Mouse (Mus musculus): ENCODE results near the gene Lrmda.

DNA sequence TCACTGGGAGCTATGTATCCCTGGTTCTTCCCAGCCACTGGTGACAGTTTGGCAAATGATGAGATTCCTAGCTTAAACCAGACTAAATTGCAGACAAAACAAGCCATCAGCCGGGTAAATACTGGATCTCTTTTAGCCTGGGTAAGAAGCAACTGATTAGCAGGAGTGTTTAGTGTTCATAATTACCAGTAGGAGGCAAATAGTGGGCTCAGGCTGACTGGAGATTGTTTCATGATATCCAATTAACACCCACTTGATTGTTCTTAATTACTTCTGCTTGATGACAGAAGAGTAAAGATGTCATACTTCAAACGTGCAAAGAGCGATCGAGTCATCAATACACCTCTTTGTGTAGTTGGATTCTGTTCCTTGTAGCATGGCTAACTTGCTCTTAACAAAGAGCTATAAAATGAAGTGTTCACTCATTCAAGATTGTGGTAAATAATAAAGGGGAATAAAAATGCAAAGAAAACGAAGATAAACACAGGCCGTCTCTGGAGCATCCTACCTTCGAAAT is 405.6 kb downstream of the Lrmda start:
- TF ChIP-seq CTCF (IDR thresholded peaks at IDR 0.05; ENCODE audit: low read depth, low read length) (no peak), POLR2A (IDR thresholded peaks at IDR 0.05; ENCODE audit: borderline replicate concordance, low read depth, low read length) (no peak)
